Mouse (Mus musculus) right cerebral cortex, adult 18-20 months (tissue): Measurements from ENCODE around the gene Grm1.

Experiments
- DNase-seq: peaks from one replicate; pipeline ENCODE4 v3.0.0; 2022; ENCODE audit warnings: mixed read lengths

The Grm1 gene

DNA sequence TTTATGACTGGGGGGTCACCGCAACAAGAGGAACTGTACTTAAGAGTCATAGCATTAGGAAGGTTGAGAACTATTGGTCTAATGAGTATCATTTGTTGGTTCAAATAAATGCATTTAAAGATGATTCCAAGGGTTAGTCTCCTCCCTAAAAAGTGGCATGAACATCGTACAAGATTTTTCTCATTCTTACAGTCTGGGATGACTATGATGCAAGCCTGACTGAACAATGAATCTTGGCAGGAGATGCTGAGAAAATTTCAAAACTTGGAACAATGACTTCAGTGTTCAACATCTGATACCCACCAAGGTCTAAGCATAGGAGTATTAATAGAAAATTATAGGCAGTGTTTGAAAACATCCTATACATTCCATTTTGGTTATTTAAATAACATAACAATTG lies 264.1 kb downstream of the Grm1 start:
- DNase-seq, result no peak

GRCm38 (mm10) chr10:10814631-10815216 lies 267.4 kb downstream of the Grm1 start:
- DNase-seq, result no peak

DNA sequence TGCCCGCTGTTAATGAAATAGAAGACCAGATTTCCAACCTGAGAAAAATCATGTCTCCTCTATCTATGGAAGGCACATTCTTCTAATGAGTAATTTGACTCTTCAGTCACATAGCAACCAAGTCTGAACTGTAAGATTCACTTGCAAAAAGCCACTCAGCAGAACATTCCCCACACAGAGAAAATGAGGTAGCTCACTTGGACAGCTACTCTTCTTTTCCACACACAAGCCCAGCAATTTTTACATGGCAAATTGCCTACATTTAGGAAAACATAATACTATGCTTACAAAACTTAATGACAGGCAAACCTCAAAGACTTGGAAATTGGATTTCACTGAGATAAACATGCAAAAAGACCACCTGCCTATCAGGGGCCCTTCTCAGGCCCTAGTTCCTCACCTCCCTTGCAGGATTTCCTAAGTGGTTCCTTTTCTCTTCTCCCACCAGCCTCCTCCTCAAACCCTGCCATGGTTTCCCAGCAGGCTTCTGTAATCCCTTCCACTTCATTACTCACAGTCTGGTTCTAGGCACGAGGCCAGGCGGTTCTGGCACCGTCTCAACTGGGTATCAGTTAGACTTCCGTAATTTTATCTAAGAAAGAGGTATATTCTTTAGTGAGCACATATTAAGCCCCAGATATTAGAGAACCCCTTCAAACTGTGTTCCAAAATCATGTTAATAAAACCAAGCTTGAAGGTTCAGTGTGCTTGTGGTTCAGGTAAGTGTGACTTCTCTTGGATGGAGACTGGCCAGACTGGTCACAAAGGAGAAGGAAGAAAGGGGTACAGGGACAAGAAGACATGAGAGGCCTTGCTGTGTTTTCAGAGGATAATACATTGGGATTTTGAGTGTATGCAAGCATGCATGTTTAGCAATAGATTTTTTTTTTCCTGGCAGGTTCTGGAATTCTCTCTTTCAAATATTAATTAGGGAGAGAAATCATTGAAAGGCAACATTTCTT lies 269.1 kb downstream of the Grm1 start:
- peak; percentile 68 for DNase-seq

- no peak for DNase-seq
These were observed 272.4 kb downstream of the Grm1 start for GRCm38 (mm10) chr10:10809777-10810176.

DNA sequence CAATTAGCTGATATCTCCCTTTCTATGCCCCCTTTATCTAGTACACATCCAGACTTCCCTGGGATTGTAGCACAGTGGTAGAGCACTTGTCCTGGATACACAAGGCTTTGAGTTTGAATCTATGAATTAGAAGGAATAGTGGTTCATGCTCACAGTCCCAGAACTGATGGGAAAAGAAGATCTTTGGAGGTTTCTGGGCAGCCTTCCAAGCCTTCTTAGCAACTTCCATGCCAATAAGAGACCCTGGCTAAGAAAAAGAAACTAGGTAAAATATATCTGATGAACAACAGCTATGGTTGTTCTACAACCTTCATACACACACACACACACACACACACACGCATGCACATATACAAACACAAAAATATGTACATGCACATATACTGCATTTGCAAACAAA lies 286.8 kb downstream of the Grm1 start:
- no peak for DNase-seq

DNA sequence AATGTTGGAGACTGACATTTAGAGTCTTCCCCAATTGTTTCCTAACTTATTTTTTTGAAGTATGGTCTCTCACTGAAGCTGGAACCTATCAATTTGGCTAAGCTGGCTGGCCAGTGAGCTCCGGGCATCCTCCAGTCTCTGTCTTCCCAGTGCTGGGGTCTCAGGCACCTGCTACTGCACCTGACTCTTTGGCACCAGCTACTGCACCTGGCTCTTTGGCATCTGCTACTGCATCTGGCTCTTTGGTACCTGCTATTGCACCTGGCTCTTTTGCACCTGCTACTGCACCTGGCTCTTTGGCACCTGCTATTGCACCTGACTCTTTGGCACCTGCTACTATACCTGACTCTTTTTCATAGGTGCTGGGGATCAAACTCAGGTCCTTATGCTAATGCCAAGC lies 291.7 kb downstream of the Grm1 start:
- no peak for DNase-seq

GRCm38 (mm10) chr10:10789967-10790366 lies 292.2 kb downstream of the Grm1 start:
- DNase-seq, result no peak

DNA sequence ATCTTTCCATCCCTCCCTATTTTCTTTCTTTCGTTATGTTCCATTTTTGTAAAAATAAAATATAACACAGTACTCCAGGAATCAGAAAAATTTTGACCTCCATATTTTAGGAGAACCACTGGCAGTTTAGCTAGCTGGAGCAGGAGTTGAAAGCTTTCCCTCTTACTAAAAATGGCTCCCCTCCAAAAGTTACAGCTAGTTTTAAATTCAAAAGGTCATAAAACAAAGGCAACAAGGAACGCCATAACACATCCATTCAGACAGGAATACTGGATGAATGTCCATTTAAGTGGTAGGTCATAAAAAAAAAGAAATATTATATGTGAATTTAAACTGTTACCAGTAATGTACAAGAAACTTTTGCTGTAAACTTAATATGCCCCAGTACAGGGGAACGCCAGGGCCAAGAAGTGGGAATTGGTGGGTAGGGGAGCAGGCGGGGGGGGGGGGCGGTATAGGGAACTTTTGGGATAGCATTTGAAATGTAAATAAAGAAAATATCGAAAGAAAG lies 294.2 kb downstream of the Grm1 start:
- DNase-seq, result no peak

GRCm38 (mm10) chr10:10785122-10785521 lies 297.0 kb downstream of the Grm1 start:
- DNase-seq, result no peak

- no peak for DNase-seq
These were observed 307.3 kb downstream of the Grm1 start for GRCm38 (mm10) chr10:10774827-10775226.

DNA sequence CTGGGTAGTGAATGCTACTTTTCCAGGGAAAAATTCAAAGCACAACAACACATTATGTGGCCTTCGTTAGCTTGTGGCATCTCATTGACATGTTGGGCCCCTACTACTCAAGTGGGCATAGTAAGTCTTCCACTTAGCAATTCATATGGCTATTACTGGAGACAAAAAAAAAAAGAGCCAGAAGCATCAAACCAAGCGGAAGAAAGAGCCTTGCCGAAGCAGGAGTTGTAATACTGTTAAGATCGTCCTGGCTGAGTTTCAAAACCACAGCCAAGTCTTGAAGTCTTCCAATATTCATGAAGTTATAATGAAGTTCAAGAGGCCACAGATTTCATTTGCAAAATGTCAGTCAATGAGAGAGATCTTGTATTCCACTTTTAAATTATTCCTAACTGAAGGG lies 319.1 kb downstream of the Grm1 start:
- no peak for DNase-seq

GRCm38 (mm10) chr10:10761274-10761673 lies 320.9 kb downstream of the Grm1 start:
- DNase-seq, result no peak

- no peak for DNase-seq
These were observed 321.4 kb downstream of the Grm1 start for GRCm38 (mm10) chr10:10760801-10761200.

GRCm38 (mm10) chr10:10751033-10751432 lies 331.1 kb downstream of the Grm1 start:
- DNase-seq, result no peak

- no peak for DNase-seq
These were observed 338.1 kb downstream of the Grm1 start for GRCm38 (mm10) chr10:10744097-10744496.

GRCm38 (mm10) chr10:10742172-10742571 lies 340.0 kb downstream of the Grm1 start:
- no peak for DNase-seq

DNA sequence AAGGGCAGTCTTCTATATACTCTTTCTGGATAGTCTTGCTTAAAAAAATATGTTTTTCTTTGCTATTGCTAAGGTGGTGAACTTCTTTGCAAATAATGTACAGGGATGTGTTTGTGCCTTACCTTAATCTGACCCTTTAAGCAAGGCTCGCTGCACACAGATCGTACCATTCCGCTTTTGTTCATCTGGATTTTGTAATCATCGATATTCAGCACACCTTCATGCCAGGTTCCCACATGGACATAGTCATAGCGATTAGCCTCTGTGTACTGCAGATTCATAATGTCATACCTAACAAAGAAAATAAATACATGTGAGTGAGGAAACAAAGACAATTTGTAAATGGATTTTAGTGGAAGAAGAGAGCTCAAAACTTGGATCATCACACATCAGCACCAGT lies 340.8 kb downstream of the Grm1 start:
- no peak for DNase-seq

DNA sequence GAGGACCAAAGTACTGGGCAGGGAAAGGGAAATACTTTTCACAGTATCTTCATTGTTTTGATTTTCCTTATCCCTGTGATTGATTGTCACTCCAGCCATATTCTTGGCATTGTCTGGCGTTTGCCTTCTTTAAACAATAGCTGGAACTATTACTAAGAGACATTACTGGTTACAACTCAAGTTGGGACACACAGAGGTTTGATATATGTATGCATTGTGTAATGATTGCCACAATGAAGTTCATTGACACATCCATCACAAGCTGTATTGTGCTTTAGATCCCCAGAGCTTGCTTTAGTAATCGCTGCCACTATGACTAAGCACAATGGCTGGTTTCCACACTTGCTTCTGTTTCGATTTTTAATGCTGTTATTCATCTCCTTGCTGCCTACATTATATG lies 341.4 kb downstream of the Grm1 start:
- DNase-seq, result no peak

- DNase-seq, result peak; percentile 54
These were observed 345.0 kb downstream of the Grm1 start for GRCm38 (mm10) chr10:10737041-10737681.

- no peak for DNase-seq
These were observed 347.6 kb downstream of the Grm1 start for GRCm38 (mm10) chr10:10734561-10734960.

DNA sequence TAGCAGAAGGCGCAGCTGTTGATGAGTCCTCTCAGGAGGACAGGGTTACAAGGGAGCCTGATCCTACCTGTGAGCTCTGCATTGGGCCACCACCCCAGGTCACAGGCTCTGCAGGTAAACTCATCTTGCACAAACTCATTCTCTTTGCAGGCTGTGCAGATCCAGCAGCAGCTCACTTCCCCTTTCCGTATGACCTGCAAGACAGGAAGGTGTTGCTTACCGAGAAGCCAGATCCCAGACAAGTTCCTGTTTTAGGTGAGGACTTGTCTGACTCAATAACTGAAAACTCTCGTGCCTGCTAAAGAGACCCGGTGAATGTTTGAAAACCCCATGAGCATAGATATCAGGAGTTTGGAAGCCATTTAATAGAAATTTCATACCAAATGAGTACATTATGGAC lies 349.1 kb downstream of the Grm1 start:
- no peak for DNase-seq

GRCm38 (mm10) chr10:10726501-10726900 lies 355.7 kb downstream of the Grm1 start:
- no peak for DNase-seq

DNA sequence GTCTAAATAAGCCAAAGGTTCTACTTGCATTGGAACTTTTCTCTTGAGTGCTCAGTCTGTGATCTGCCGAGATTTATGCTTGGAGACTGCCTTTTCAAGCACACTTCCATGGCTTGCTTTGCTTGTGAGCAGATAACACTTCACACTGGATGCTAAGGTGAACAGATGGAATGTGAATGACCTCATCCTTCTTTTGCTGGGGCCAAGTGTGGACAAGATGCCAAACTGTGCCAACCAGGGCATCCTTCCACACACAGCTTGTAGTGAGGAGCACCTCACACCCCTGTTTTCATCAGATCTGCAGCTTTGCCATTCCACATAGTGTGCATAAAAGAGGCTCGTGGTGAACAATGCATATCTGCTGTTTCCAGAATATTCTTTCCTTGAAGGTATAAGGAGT lies 371.3 kb downstream of the Grm1 start:
- no peak for DNase-seq

DNA sequence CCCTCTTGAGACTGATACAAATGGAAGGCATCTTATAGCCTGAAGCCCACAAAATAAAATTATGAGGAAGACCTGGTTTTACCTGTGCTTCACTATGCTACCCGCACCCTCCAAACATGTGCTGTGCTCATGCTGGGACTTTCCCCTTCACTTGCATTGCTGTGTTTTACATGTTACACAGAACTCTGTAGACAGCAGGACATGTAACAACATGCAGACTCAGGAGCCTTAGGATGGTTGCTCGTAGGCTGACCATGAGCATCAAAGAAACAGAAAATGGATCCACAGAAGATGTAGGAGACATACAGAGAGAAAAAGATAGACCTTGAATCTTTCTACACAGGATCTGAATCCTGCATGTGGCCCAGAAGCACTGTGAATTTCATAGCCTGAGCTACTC lies 371.8 kb downstream of the Grm1 start:
- no peak for DNase-seq
